Mouse (Mus musculus) right cerebral cortex, postnatal 25 days (tissue): ENCODE results near the gene Vps37d.

Experiments
- DNase-seq: peaks from one replicate; pipeline ENCODE4 v3.0.0; 2022

The Vps37d gene

GRCm38 (mm10) chr5:135025899-135026298 is 52.2 kb downstream of the Vps37d start:
- peak; percentile 71 for DNase-seq

- DNase-seq = no peak
These were observed 53.3 kb downstream of the Vps37d start for GRCm38 (mm10) chr5:135024665-135025224.

- peak; percentile 89 for DNase-seq
These were observed 54.5 kb downstream of the Vps37d start, which contains the start of gene Stx1a for GRCm38 (mm10) chr5:135023344-135024173. Gene Stx1a (plus strand): TSS chr5:135023482.
